Mouse (Mus musculus): ENCODE data around the gene Dlg1. TPM values are rescaled to one million over a fixed set of nuclear protein-coding genes. Genes with fewer than 3 reads are reported as not detected.

Gene Dlg1
- polyA plus RNA-seq, 1 experiment from 2014 or later: 21.9 TPM

- H3K27me3 ChIP-seq (replicated peaks; ENCODE audit: control insufficient read depth, insufficient read depth, low read length): no peaks in the 10 kb centered on the region
- H3K27ac ChIP-seq (ENCODE audit: low read length): no peak overlapping the region
- 79% methylated on average over 6 of the region's 6 CpGs for WGBS
- H3K4me2 ChIP-seq (ENCODE audit: low read length): no peak overlapping the region
- H3K4me1 ChIP-seq (replicated peaks; ENCODE audit: control insufficient read depth, insufficient read depth, low read length): peaks cover 4% of the 10 kb centered on the region; the same call in 1 of the 2 replicates
- no peak overlapping the region for H3K9ac ChIP-seq (replicated peaks; ENCODE audit: low read depth, low read length)
- no peak for ATAC-seq
- H3K9me3 ChIP-seq (ENCODE audit: control insufficient read depth, low read length): no peaks in the 10 kb centered on the region
- H3K36me3 ChIP-seq (ENCODE audit: control insufficient read depth, insufficient read depth): peaks cover 2% of the 10 kb centered on the region; the same call in 1 of the 2 replicates
- H3K4me3 ChIP-seq (replicated peaks; ENCODE audit: low read length): no peak overlapping the region
Measured at GRCm38 (mm10) chr16:31878052-31878451, 214.8 kb downstream of the Dlg1 start.

DNA sequence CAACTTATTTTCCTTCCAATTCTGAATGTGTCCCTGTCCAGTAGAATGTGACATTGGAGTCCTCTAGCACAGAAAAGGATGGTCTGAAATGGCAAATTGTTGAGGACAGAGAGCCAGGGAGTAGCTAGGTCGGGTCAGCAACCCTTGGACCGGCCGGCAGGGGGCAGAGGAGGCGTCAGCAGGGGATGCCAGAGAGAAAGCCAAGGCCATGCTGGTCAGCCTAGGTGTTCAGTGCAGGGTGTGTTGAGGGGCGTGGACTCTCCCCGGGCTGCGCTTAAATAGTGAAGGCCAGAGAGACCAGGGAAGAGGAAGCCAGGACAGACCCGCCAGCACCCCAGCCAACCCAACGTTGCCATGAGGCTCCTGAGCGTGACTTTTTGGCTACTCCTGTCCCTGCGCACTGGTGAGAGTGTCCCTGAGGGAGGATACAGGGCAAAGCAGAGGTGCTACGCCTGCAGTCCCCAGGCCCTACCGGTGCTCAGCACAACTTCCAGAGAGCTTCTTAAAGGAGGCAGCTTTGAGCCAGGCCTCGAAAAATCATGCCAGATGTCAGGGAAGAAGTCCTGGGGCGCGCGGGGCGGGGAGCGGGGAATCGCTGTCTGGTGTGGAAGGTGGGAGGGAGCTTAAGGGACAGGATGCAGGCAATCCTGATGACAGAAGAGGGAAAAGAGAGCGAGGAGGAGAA is 215.5 kb downstream of the Dlg1 start, which contains the start of gene Meltf:
Meltf (plus strand) TSS at position 238 of the 685 bp plus-strand sequence.
- H3K27ac ChIP-seq (ENCODE audit: low read length): no peak within 1 kb of the TSS
- no peak within 1 kb of the TSS for H3K9ac ChIP-seq (replicated peaks; ENCODE audit: low read depth, low read length)
- H3K4me3 ChIP-seq (replicated peaks; ENCODE audit: low read length): no peak within 1 kb of the TSS
- no peaks in the 10 kb centered on the region for H3K9me3 ChIP-seq (ENCODE audit: control insufficient read depth, low read length)
- peaks cover 2% of the 10 kb centered on the region; the same call in 1 of the 2 replicates for H3K36me3 ChIP-seq (ENCODE audit: control insufficient read depth, insufficient read depth)
- WGBS: 35% methylated on average over 21 of the region's 21 CpGs
- no peaks in the 10 kb centered on the region for H3K27me3 ChIP-seq (replicated peaks; ENCODE audit: control insufficient read depth, insufficient read depth, low read length)
- ATAC-seq: no peak
- peaks cover 4% of the 10 kb centered on the region; the same call in 1 of the 2 replicates for H3K4me1 ChIP-seq (replicated peaks; ENCODE audit: control insufficient read depth, insufficient read depth, low read length)
- H3K4me2 ChIP-seq (ENCODE audit: low read length): no peak within 1 kb of the TSS

DNA sequence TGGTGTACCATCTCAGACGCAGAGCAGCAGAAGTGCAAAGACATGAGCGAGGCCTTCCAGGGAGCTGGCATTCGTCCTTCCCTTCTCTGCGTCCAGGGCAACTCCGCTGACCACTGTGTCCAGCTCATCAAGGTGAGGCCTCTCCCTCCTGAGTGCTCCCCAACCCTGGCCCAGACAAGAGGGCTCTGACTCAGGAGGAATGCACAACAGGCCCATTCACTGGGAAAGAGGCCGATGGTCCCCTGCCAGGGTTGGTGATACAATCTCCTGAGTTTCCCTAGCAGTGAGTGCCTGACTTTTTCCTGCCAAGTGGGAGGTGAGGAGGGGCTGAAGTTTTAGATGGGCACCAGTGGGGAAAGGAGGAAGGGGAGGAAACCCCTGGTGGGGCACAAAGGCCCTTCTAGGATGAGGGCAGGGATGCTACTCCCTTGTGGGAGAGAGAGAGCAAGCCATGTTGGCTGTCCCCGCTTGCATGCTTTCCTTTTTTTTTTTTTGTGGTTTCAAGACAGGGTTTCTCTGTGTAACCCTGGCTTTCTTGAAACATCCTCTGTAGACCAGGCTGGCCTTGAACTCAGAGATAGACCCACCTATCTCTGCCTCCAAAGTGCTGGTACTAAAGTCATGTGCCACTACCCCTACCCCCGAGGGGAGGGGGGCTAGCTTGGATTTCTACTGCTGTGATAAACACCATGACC is 217.1 kb downstream of the Dlg1 start:
- H3K4me1 ChIP-seq (replicated peaks; ENCODE audit: control insufficient read depth, insufficient read depth, low read length): peaks cover 4% of the 10 kb centered on the region; the same call in 1 of the 2 replicates
- H3K4me3 ChIP-seq (replicated peaks; ENCODE audit: low read length): no peak overlapping the region
- H3K9ac ChIP-seq (replicated peaks; ENCODE audit: low read depth, low read length): no peak overlapping the region
- H3K36me3 ChIP-seq (ENCODE audit: control insufficient read depth, insufficient read depth): no peaks in the 10 kb centered on the region
- no peaks in the 10 kb centered on the region for H3K9me3 ChIP-seq (ENCODE audit: control insufficient read depth, low read length)
- 76% methylated on average over 8 of the region's 8 CpGs for WGBS
- no peak overlapping the region for H3K27ac ChIP-seq (ENCODE audit: low read length)
- H3K27me3 ChIP-seq (replicated peaks; ENCODE audit: control insufficient read depth, insufficient read depth, low read length): no peaks in the 10 kb centered on the region
- H3K4me2 ChIP-seq (ENCODE audit: low read length): no peak overlapping the region
- ATAC-seq: no peak

GRCm38 (mm10) chr16:31882381-31882908 is 219.2 kb downstream of the Dlg1 start:
- no peak for ATAC-seq
- no peaks in the 10 kb centered on the region for H3K4me1 ChIP-seq (replicated peaks; ENCODE audit: control insufficient read depth, insufficient read depth, low read length)
- no peak overlapping the region for H3K9ac ChIP-seq (replicated peaks; ENCODE audit: low read depth, low read length)
- 57% methylated on average over 9 of the region's 9 CpGs for WGBS
- H3K27ac ChIP-seq (ENCODE audit: low read length): no peak overlapping the region
- no peaks in the 10 kb centered on the region for H3K9me3 ChIP-seq (ENCODE audit: control insufficient read depth, low read length)
- H3K27me3 ChIP-seq (replicated peaks; ENCODE audit: control insufficient read depth, insufficient read depth, low read length): no peaks in the 10 kb centered on the region
- no peaks in the 10 kb centered on the region for H3K36me3 ChIP-seq (ENCODE audit: control insufficient read depth, insufficient read depth)
- no peak overlapping the region for H3K4me2 ChIP-seq (ENCODE audit: low read length)
- H3K4me3 ChIP-seq (replicated peaks; ENCODE audit: low read length): no peak overlapping the region

- WGBS: 75% methylated on average over 14 of the region's 14 CpGs
- Histone ChIP-seq H3K9ac (replicated peaks; ENCODE audit: low read depth, low read length) (no peak overlapping the region), H3K27me3 (replicated peaks; ENCODE audit: control insufficient read depth, insufficient read depth, low read length) (no peaks in the 10 kb centered on the region), H3K27ac (ENCODE audit: low read length) (no peak overlapping the region), H3K4me3 (replicated peaks; ENCODE audit: low read length) (no peak overlapping the region), H3K4me2 (ENCODE audit: low read length) (no peak overlapping the region), H3K4me1 (replicated peaks; ENCODE audit: control insufficient read depth, insufficient read depth, low read length) (no peaks in the 10 kb centered on the region), H3K9me3 (ENCODE audit: control insufficient read depth, low read length) (no peaks in the 10 kb centered on the region), H3K36me3 (ENCODE audit: control insufficient read depth, insufficient read depth) (no peaks in the 10 kb centered on the region)
- no peak for ATAC-seq
Measured at GRCm38 (mm10) chr16:31883302-31883701, 220.1 kb downstream of the Dlg1 start.

DNA sequence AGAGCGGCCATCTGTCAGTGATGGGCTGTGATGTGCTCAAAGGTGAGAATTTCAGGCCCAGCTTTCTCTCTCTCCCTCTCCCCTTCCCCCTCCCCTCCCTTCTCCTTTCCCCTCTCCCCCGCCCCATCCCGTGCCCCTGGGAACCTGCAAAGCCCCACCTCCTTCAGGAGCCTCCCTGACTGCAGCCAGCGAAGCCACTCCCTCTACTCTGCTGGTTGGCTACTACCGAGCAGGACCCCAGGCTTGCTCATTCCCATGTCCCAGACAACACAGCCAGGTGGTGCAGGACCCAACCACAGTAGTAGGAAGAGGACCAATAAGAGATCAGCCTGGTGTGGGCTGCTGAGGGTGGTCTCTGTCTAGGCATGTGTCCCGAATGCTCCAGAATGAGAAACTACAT is 220.7 kb downstream of the Dlg1 start:
- Histone ChIP-seq H3K4me2 (ENCODE audit: low read length) (no peak overlapping the region), H3K9me3 (ENCODE audit: control insufficient read depth, low read length) (no peaks in the 10 kb centered on the region), H3K36me3 (ENCODE audit: control insufficient read depth, insufficient read depth) (no peaks in the 10 kb centered on the region), H3K27me3 (replicated peaks; ENCODE audit: control insufficient read depth, insufficient read depth, low read length) (no peaks in the 10 kb centered on the region), H3K27ac (ENCODE audit: low read length) (no peak overlapping the region), H3K9ac (replicated peaks; ENCODE audit: low read depth, low read length) (no peak overlapping the region), H3K4me3 (replicated peaks; ENCODE audit: low read length) (no peak overlapping the region), H3K4me1 (replicated peaks; ENCODE audit: control insufficient read depth, insufficient read depth, low read length) (no peaks in the 10 kb centered on the region)
- ATAC-seq: peak; percentile 32; the same call in 1 of the 2 replicates
- WGBS: 21% methylated on average over 6 of the region's 6 CpGs

- H3K9ac ChIP-seq (replicated peaks; ENCODE audit: low read depth, low read length): no peak overlapping the region
- H3K27me3 ChIP-seq (replicated peaks; ENCODE audit: control insufficient read depth, insufficient read depth, low read length): no peaks in the 10 kb centered on the region
- WGBS: 57% methylated on average over 7 of the region's 7 CpGs
- no peaks in the 10 kb centered on the region for H3K36me3 ChIP-seq (ENCODE audit: control insufficient read depth, insufficient read depth)
- H3K27ac ChIP-seq (ENCODE audit: low read length): no peak overlapping the region
- ATAC-seq: no peak
- H3K4me2 ChIP-seq (ENCODE audit: low read length): no peak overlapping the region
- H3K4me1 ChIP-seq (replicated peaks; ENCODE audit: control insufficient read depth, insufficient read depth, low read length): no peaks in the 10 kb centered on the region
- no peaks in the 10 kb centered on the region for H3K9me3 ChIP-seq (ENCODE audit: control insufficient read depth, low read length)
- no peak overlapping the region for H3K4me3 ChIP-seq (replicated peaks; ENCODE audit: low read length)
Measured at GRCm38 (mm10) chr16:31890907-31891306, 227.7 kb downstream of the Dlg1 start.

- no peak for ATAC-seq
- Histone ChIP-seq H3K4me3 (replicated peaks; ENCODE audit: low read length) (no peak overlapping the region), H3K4me1 (replicated peaks; ENCODE audit: control insufficient read depth, insufficient read depth, low read length) (peaks cover 13% of the 10 kb centered on the region), H3K36me3 (ENCODE audit: control insufficient read depth, insufficient read depth) (no peaks in the 10 kb centered on the region), H3K27me3 (replicated peaks; ENCODE audit: control insufficient read depth, insufficient read depth, low read length) (no peaks in the 10 kb centered on the region), H3K9ac (replicated peaks; ENCODE audit: low read depth, low read length) (no peak overlapping the region), H3K4me2 (ENCODE audit: low read length) (no peak overlapping the region), H3K9me3 (ENCODE audit: control insufficient read depth, low read length) (no peaks in the 10 kb centered on the region), H3K27ac (ENCODE audit: low read length) (no peak overlapping the region)
- 57% methylated on average over 5 of the region's 5 CpGs for WGBS
Measured at GRCm38 (mm10) chr16:31893396-31894141, 230.3 kb downstream of the Dlg1 start.

Measured in forebrain, embryonic 16.5 days (tissue).